Mouse (Mus musculus): ENCODE measurements at regions not wholly inside any gene's neighbourhood (a gene's known extent, or its start where the extent isn't known, plus 50 kb on each side); places are given as distances from the start of the nearest gene placed in this dataset.

- TF ChIP-seq CTCF (IDR thresholded peaks at IDR 0.05; ENCODE audit: control insufficient read depth, insufficient read depth, insufficient read length) (no peak), MYOG (IDR thresholded peaks at IDR 0.05; ENCODE audit: control insufficient read depth, extremely low read depth, insufficient read length) (no peak), FOSL1 (IDR thresholded peaks at IDR 0.05; ENCODE audit: insufficient read depth, low read length, poor library complexity, severe bottlenecking) (no peak), USF1 (IDR thresholded peaks at IDR 0.05; ENCODE audit: low read depth) (no peak), MYOD1 (IDR thresholded peaks at IDR 0.05; ENCODE audit: control insufficient read depth, insufficient read length, low read depth) (no peak), MAX (IDR thresholded peaks at IDR 0.05) (no peak), CEBPB (IDR thresholded peaks at IDR 0.05; ENCODE audit: low read depth) (no peak)
Observed at GRCm38 (mm10) chr10:8986339-8986738, 100.5 kb upstream of the Sash1 start.

Measured in C2C12 (cell line).